Mouse (Mus musculus) heart, adult 2 months (tissue): ENCODE measurements around the gene Cela1.

Experiments used
- CTCF ChIP-seq: fragments of 200-600 bp; IDR thresholded peaks from 2 replicates; pipeline ENCODE4 v1.8.1; 2022; ENCODE audit warnings: antibody characterized with exemption, mild to moderate bottlenecking, moderate library complexity
- EP300 ChIP-seq: fragments of 200-500 bp; IDR thresholded peaks from 2 replicates; pipeline ENCODE4 v1.6.1; 2011; ENCODE audit warnings: low read depth, low read length, control low read depth; ENCODE audit not compliant: insufficient read depth

GRCm38 (mm10) chr15:100680381-100680780 is 7.3 kb downstream of the Cela1 start:
- no peak for TF ChIP-seq EP300
- TF ChIP-seq CTCF, result no peak
